Mouse (Mus musculus): ENCODE results near the gene Sgip1. TPM values are rescaled to one million over a fixed set of nuclear protein-coding genes. Genes with fewer than 3 reads are reported as not detected.

Gene Sgip1
- total and polyA plus RNA-seq, 3 experiments: 2.3 to 9.2 (median 6.8) TPM

Other genes with a start within 250 kb of the Sgip1 start
- gene Tctex1d1, start 237.3 kb downstream of the Sgip1 start, total RNA-seq (2021): not detected
- not detected in 2 replicates for gene Tctex1d1, start 237.3 kb downstream of the Sgip1 start, polyA plus RNA-seq (2012; rRNA removed)

Measured in adrenal gland, adult 2 months (tissue).